Mouse (Mus musculus) kidney, adult 8-10 months (tissue): ENCODE results near the gene Cox17.

ENCODE experiments used
- DNase-seq, 2 experiments: peaks; one replicate each; pipeline ENCODE4 v3.0.0; 2022

Cox17 gene

DNA sequence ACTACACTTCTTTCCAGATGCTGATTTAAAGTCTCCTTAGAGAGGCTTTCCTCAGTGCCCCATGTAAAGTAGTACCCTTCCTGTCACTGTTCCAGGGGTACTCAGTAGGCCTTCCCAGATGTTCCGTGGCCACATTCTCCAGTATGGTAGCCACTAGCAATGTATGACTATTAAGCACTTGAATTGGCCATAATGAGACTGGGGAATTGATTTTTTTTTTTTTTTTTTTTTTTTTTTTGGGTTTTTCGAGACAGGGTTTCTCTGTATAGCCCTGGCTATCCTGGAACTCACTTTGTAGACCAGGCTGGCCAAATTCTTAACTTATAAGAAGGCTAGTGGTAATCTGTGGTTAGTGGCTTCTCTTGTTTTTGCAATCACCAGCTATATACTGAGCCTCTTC lies 3.1 kb downstream of the Cox17 start:
- DNase-seq, result no peak

DNA sequence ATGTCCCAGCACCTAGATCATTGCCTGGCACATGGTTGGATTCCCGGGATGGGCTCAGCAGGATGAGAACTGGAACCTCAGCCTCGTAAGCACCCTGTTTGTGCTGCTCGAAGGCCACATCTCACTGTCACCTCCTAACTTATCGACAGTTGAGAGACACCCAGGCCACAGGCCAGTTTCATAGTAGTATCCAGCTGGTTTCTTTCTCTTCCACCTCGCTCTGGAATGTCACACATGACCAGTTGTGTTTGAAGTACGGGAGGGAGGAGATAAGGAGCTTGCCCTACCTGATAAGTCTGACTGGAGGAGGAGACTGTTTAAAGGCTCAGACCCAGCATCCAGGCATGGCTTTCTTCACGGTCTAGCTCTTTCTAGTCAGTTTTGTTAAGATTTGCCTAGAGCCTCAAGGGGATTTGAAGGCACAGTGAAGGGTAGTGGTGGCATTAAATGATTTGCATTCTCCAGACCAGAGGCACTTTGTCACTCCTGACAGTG lies 3.6 kb downstream of the Cox17 start:
- DNase-seq, result no peak

DNA sequence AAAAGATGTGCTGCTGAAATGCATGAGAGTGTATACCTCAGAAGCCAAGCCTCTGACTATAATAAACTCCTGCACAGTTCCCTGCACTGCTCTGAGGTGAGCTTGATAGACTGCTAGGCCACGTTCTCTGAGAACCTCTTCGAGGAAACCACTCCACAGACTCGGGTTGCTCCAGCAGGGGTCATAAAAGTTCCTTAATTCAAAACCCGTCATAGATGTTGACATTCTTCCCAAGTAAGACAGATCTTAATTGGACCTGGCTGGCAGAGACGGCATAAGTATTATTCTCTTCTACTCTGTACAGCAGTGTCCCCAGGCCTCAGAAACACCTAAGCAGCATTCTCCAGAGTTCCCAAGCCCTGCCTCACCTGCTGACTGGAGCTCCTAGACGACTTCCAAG lies 4.1 kb downstream of the Cox17 start:
- no peak for DNase-seq

DNA sequence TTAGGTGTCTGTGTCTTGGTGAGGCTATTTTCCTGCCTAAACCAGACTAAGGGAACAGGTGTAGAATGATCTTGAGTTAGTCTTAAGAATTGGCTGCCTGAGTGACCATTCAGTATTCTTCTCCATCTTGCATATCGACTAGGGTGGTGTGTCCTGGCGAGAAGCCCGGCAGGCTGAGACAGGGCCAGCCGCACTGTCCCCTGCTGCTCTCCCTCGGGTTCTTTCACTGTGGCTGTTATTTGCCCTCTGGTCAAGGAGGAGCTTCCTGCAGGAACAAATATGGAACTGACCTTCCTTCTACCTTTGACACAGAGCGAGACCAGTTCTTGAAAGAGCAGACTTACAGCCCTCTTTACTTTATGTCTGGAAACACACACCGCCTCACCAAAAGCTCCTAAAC lies 5.2 kb downstream of the Cox17 start:
- DNase-seq, result no peak

DNA sequence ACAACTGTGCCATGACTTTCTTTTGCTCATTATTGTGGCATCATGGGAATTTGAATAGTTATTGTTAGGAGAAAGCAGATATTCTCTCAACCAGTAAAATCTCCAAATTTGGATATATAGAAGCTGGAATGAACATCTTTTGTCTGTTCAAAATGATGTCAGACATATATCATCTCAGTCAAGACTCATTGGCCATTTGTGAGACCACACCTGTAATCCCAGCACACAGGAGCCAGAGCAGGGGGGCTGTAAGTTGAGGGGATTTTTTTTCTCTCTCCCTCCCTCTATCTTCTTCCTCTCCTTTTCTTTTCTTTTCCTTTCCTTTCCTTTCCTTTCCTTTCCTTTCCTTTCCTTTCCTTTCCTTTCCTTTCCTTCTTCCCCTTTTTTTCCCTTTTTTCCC lies 6.1 kb downstream of the Cox17 start:
- no peak for DNase-seq

DNA sequence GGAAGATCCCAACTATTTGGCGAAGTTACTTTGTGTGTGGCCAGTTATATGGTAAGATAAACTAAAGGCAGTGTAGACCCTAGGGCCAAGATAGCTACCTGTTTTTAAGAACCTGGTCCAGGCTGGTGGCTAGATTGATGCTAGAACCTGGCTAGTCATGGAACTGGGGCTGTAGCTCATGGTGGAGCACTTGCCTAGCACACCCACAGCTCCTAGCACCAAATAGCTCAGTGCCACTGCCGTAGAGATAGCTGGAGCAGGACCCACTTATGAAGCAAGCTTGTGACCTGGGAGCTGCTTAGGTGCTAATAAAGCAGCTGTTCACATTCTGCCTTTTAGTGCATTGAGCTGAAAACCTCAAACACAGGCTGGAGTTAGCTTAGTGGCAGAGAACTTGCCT lies 6.9 kb downstream of the Cox17 start:
- no peak for DNase-seq

DNA sequence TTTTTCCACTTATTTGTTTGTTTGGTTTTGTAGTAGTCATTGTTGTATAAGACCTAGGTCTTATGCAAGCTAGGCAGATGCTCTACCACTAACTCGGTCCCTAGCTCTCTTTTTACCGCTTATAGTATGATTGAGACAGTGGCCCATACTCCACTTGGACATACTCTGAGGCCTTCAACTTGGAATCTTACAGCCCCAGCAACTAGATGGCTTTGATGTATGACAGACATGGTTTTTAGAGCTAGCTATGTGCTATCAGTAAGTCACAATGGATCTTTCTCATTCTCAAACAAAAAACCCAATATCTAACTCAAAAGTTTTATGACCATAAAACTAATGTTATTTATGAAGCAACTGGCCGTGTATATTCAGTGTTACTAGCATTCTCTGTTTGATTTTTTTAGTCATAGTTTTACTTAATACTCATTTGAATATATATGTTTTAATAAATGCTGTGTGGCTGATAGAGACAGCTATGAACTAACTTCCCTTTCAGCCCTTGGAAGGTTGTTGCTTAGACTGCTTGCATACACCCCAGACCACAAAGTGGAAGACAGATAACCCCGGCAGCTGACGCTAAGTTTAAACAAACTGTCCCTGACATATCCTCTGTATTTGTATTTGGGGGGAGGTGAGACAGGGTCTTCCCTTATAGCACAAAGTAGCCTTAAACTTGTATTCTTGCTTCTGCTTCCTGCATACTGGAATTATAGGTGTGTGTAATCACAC lies 7.6 kb downstream of the Cox17 start:
- no peak for DNase-seq

DNA sequence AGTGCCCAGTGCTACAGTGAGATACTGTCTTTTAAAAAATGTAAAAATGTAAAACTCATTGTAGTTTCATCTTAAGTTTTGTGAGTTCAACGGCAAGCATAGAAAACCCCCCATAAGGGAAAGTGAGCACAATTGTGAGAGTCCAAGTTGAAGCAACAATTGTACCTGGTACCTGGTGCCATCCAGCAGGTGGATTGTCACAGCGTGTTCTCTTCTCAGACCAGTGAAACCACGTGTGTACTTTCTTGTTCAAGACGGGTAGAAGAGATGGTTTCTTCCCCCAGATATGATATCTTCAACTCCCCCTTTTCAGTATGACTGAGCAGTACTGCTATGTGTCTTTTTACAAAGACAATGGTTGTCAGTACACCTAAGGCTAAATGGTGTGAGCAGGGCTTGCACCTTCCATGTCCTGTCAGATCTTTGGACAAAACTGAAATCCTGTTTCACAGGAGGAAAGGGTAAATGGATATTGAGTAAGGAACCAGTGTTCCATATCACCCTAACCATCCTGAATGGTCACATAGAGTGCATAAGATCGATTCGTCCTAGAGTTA lies 11.5 kb downstream of the Cox17 start:
- no peak for DNase-seq

DNA sequence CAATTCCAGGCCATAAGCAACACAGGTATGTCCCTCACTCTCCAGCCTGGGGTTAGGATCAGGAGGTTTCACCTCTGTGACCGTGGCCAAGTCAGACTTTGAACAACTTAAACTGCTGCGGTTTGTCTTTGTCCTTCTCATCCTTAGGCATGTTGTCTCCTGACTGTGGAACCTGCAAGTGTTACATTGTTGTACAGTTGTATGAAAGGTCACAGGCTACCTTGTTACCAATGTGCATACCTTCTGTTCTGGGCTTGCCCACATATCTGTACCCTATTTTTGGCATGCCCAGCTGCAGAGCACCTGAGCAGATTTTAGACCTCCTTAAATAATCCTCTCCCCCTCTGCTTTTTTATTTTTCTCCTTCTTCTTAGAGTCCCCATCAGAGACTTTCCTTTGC lies 12.4 kb downstream of the Cox17 start:
- no peak for DNase-seq

DNA sequence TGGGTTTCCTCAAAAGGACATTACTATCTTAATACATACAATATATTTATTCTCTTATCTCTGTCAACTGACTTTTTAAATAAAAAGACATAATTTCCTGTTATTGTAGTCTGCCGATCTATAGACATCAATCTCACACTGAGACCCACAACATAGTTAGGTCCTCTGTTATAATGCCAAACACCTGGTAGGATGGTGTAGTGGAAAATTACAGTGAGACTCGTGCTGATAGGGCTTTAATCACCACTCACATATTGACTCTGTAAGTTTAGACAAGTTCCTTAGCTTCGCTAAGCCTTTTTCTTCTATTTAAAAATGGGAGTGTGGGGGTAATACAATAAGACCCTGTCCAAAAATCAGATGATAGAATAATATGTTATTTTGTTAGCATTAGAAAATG lies 13.1 kb downstream of the Cox17 start:
- DNase-seq, result no peak

DNA sequence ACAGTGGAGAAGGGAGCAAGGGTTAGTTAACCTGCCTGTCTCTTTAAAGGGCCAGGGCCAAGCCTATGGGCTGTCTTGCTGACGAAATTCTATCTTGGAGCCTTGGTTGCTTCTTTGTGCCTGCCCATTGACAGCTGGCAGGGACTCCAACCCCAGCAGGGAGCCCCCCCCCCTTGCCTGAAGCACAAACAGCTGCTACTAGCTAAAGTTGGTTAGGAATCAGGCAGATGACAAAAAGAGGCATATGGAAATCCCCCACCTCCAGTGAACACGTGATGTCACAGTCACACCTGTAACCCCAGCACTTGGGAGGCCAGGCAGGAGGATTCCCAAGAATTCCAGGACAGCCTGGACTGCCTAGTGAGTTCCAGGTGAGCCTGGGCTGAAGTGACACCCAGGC lies 13.5 kb downstream of the Cox17 start:
- DNase-seq, result no peak

DNA sequence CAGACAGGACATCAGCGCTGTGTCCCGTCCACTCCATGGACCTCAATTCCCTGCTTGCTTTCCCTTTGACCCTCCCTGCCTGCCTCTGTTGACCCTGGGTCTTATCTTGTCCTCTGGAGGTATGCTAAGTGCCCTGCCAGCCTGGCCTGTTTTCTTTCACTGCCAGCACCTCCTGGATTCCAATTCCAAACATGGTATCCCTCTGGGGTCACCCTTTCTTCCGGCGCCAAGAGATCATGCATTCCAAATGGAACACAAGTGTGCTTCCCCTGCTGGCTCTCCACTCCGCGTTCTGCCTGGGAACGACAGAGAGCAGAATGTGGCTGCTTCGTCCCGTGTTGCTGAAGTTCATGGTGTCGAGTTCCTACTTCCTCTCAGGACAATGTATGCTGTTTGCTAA lies 15.1 kb downstream of the Cox17 start, which contains the start of gene Popdc2:
Gene Popdc2 (plus strand): TSS at position 277 of the 400 bp plus-strand sequence.
- no peak for DNase-seq

DNA sequence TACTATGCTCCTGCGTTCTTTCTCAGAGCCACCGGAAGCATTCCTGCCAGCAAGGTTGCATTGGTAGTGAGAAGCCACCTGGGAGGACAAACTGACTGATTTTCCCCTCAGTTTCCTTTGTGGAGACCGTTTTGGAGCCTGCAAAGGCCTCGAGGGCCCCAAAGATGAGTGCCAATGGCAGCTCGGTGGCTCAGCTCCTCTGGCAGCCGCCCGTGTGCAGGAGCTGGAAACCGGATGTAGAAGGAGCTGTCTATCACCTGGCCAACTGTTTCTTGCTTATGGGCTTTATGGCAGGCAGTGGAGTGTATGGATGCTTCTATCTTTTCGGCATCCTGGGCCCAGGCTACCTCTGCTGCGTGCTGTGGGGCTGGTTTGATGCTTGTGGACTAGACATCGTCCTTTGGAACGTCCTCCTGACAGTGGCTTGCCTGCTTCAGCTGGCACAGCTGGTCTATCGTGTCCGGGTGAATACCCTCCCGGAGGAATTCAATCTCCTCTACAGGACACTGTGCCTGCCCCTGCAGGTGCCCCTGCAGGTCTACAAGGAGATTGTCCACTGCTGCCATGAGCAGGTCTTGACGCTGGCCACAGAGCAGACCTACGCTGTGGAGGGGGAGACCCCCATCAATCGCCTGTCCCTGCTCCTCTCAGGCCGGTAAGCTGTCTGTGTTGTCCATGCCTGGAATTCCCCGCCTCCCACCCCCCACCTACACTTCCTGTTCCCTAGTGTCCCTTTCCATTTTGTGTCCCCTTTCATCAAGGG lies 15.9 kb downstream of the Cox17 start:
- no peak for DNase-seq

DNA sequence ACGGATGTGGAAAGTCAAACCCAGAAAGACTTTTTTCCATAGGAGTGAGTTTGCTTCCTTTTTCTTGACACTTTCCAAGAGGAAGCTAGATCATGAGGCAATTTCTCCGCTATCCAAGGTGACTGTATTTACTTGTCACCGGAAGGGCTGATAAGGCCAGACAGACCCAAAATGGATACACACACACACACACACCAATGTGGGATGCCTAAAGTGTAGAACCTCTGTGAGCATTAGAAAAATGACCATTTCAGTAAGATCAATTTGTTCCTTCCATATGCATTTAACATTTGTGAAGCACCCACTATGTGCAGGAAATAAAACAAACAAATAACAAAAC lies 16.4 kb downstream of the Cox17 start:
- no peak for DNase-seq

DNA sequence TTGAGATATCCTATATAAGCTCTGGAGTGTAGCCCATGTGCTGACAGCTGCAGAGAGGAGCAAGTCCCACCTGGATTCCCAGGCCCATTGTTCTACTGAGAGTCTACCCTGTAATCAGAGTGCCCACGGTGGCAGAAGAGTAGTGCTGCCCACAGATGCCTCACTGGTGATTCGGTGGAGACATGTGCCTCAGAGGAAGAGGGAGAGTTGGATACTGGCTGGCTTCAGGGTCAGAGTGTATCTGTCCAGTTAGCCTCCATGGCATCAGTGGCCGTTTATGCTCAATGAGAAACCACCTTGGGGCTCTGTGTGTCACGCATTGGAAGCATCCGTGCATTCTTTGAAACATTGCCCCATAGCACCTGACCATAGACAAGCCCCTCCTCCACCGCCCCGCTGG lies 16.9 kb downstream of the Cox17 start:
- no peak for DNase-seq

DNA sequence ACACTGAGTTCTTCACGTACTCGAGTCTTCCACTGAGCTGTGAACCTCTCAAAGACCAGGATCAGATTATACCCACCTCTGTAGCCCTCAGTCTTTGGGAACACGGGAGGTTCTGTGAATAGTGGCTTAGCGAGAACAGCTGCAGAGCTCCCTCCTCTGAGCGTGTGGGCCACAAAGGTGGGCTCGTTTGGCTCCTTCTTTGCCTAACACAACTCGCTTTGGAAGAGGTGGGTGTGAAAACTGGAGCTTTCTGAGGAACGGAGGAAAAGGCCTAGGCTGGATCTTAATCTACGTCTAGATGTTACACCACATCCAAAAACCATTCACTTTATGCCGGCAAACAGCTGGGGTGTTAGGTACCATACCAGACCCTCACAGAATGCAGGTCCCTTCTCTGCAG lies 18.6 kb downstream of the Cox17 start:
- DNase-seq, result no peak

DNA sequence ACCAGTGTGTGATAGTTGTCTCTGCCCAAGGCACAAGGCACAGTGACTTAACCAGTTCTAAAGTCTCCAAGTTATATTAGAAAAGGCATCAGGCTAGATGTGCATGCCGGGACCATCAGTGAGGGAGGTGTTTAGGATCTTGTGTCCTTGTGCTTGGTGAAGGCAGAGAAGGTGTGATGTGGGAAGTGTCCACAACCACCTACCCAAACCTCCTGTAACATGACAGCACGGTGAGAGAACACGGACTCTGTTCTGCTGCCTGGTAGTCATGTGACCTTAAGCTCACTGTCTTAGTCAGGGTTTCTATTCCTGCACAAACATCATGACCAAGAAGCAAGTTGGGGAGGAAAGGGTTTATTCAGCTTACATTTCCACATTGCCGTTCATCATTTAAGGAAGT lies 19.4 kb downstream of the Cox17 start:
- no peak for DNase-seq

DNA sequence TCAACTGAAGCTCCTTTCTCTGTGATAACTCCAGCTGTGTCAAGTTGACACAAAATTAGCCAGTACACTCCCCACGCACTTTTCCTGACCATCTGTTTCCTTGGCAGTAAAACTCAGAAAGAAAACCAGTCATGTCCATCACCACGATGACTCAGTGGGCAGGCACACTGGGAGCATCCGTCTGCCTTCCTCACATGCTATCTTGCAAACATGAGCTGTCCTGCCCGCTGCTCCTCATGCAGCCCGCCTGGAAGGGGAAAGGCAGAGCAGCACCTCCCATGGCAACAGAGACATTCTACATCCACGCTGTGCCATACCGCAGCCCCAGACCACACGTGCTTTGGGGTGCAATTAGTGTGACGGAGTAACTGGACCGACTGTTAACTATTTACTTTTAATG lies 21.5 kb downstream of the Cox17 start:
- DNase-seq, result no peak

DNA sequence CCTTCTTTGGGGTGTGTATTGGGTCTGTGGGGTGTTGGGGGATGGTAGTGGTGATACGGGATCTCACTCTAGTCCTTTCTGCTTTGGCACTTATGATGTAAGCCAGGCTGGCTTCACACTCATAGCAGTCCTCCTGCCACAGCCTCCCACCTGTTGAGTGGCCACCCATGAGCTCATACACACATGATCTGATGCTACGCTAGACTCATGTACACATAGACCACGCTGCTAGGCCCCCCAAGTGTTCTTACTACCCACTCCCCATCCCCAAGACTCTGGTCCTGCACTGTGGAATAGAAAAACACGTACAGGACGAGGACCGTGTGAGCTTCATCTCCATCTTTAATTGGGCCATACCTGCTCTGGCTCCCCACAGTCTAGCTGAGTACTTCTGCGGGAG lies 22.2 kb downstream of the Cox17 start:
- DNase-seq, result no peak

DNA sequence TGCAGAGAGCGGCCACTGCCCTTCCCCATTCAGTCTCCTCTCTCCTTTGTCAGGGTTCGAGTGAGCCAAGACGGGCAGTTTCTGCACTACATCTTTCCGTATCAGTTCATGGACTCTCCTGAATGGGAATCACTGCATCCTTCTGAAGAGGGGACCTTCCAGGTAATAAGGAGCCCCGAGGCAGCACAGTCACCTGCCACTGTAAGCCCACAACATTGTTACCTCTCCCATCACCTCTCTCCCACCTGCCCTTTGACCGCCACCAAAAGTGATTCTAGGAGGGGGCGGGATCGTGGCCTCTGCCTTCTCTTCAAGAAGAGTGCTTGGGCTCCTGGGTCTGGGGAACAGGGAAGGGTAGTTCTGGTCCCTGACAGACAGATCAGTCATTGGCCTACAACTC lies 22.6 kb downstream of the Cox17 start:
- DNase-seq, result no peak

DNA sequence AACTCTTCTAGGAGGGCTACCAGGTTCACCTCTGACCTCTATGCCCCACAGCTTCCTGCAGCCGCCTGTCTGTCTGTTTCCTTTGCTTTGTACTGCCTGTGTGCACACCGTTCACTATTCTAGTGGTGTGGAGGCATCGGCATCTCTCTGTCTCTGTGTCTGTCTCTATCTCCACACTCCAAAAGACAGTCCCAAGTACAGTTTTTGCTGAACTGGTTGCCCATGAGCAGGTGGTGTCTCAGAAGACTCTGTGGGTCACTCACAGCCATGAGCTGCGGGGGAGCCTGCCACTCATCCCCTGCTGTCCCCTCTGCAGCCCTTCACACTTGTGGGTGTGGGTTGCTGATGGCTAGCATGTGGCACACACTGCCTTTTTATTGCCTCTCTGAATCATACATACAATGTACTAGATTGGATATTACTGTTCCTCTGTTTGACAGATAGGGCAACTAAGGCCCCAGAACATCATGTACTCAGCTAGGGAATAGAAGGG lies 23.2 kb downstream of the Cox17 start:
- DNase-seq, result no peak

DNA sequence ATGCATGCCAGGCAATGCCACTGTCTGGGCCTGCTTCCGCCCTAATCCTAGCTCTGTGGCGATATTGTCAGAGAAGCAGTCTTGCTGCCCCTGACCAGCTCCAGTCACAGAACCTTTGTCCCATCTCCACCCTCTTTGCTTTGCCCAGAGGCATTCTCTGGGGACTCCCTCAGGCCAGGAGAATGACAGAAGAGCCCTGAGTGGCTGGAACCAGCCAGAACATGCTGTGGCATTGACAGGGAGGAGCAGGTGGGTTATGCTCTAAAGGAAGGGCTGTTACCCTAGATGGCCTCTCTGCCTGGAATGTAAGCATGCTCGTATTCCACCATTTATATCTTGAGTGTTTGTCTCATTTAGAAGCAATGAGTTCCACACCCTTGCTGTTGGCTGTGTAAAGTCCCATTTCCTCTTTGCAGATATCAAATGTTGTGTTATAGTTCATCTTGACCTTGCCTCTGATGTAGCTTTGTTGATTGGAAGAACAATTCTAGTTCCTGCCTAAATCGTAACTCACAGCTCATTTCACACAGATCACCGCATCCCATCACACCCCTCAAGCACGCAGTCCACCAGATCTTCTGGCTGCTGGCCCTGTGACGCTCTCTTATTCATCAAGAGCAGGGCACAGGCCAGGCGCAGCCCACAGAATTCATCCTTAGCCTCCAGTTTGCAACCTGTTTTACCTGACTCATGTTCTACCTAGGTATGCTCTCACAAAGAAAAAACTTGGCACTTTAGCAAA lies 24.0 kb downstream of the Cox17 start:
- DNase-seq, result no peak

DNA sequence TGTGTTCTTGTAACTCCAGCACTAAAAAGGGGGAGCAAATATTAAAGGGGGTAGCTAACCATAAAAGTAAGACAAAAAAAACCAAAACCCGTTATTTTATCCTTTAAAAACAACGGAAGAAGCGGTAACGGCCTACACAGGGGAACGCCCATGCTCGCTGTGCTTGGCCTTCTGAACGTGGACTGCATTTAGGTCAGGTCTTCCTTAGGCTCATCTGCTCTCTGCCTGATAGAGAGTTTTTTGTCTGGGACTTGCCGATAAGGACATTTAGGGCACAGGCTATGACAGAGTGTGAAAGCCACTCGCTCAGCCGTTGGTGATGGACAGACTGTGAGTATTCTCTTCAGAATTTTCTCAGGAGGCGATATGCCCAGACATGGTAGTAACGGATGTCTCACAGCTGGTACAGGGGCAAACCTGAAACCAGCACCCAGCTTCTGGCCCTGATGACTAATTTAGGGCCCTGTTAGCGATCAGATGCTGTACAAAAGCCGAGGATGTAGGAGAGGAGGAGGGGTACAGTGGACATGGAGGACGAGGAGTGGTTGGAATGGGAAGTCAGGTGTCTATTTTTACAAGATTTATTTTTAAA lies 25.0 kb downstream of the Cox17 start:
- DNase-seq, result no peak
